Mouse (Mus musculus) small intestine, adult 2 months (tissue): ENCODE results near the gene Krt72. TPM values are rescaled to one million over a fixed set of nuclear protein-coding genes. Genes with fewer than 3 reads are reported as not detected.

Experiments used
- H3K27ac ChIP-seq: fragments of 200-500 bp; 2 replicates; pipeline ENCODE4 v1.5.1; 2012; ENCODE audit warnings: low read depth, low read length, control low read depth, inconsistent platforms; ENCODE audit not compliant: insufficient read depth
- H3K27me3 ChIP-seq: fragments of 200-500 bp; 2 replicates; pipeline ENCODE4 v1.6.1; 2012; ENCODE audit warnings: mild to moderate bottlenecking, moderate library complexity, low read length, inconsistent platforms; ENCODE audit not compliant: control insufficient read depth, insufficient read depth
- H3K36me3 ChIP-seq: fragments of 200-500 bp; 2 replicates; pipeline ENCODE4 v1.6.1; 2012; ENCODE audit warnings: mild to moderate bottlenecking, low read length, control low read depth, inconsistent platforms; ENCODE audit not compliant: control insufficient read depth, insufficient read depth
- H3K4me1 ChIP-seq: fragments of 200-500 bp; 2 replicates; pipeline ENCODE4 v1.6.1; 2012; ENCODE audit warnings: low read length, inconsistent platforms, mixed read lengths; ENCODE audit not compliant: control insufficient read depth, insufficient read depth, insufficient read length
- H3K4me3 ChIP-seq: fragments of 200-500 bp; 2 replicates; pipeline ENCODE4 v1.5.1; 2012; ENCODE audit warnings: low read depth, mild to moderate bottlenecking, control low read depth, inconsistent platforms, low read length, moderate library complexity
- CTCF ChIP-seq: fragments of 200-500 bp; IDR thresholded peaks from 2 replicates; pipeline ENCODE4 v1.5.1; 2012; ENCODE audit warnings: low read depth, mild to moderate bottlenecking, control low read depth, inconsistent platforms, low read length, moderate library complexity, mixed read lengths; ENCODE audit not compliant: insufficient replicate concordance, insufficient read length; ENCODE audit errors: extremely low read depth
- POLR2A ChIP-seq: fragments of 200-500 bp; IDR thresholded peaks from 2 replicates; pipeline ENCODE4 v1.6.1; 2012; ENCODE audit warnings: low read depth, mild to moderate bottlenecking, control low read depth, inconsistent platforms, low read length, moderate library complexity
- WGBS: fragments of 180-500 bp; shearing (Covaris S2); methylation state at CpG from one replicate; pipeline ENCODE4 v1.1.7; 2018; 5-methylcytosine and 5-hydroxymethylcytosine counted together
- polyA plus RNA-seq: library from polyadenylated mRNA; depleted of rRNA; stranded (reverse); fragments of >200 nt; gene quantifications from 2 replicates; pipeline ENCODE4 v1.2.3, GENCODE M21; 2012; rRNA removed

The Krt72 gene
- polyA plus RNA-seq, 1 experiment, result not detected

GRCm38 (mm10) chr15:101737786-101738185 is 48.5 kb downstream of the Krt72 start:
- Histone ChIP-seq H3K36me3 (no peaks in the 10 kb centered on the region), H3K4me3 (no peak overlapping the region), H3K27ac (no peak overlapping the region), H3K4me1 (no peaks in the 10 kb centered on the region), H3K27me3 (0 out of 2 replicates have a peak, but pooled peaks cover 3% of the 10 kb centered on the region)
- TF ChIP-seq CTCF, result no peak
- TF ChIP-seq POLR2A, result no peak
- 45% methylated on average over 7 of the region's 7 CpGs for WGBS

GRCm38 (mm10) chr15:101730653-101731052 is 55.6 kb downstream of the Krt72 start:
- TF ChIP-seq POLR2A, result no peak
- no peak for TF ChIP-seq CTCF
- Histone ChIP-seq H3K36me3 (no peaks in the 10 kb centered on the region), H3K27me3 (no peaks in the 10 kb centered on the region), H3K27ac (no peak overlapping the region), H3K4me3 (no peak overlapping the region), H3K4me1 (no peaks in the 10 kb centered on the region)

Other genes starting within 250 kb of the Krt72 start
- not detected in 2 replicates for gene Krt82, start 235.8 kb downstream of the Krt72 start, polyA plus RNA-seq
- 0.05 TPM in 1 of 2 replicates, not detected in the other for gene Krt90, start 223.5 kb downstream of the Krt72 start, polyA plus RNA-seq
- gene Krt75, start 212.6 kb downstream of the Krt72 start, polyA plus RNA-seq, result not detected in 2 replicates
- not detected in 2 replicates for gene Gm5414, start 158.3 kb downstream of the Krt72 start, polyA plus RNA-seq
- not detected in 2 replicates for gene Gm5478, start 139.1 kb downstream of the Krt72 start, polyA plus RNA-seq
- gene Krt6b, start 106.2 kb downstream of the Krt72 start, polyA plus RNA-seq, result 0.08 TPM in 1 of 2 replicates, not detected in the other
- not detected in 2 replicates for gene Krt6a, start 92.2 kb downstream of the Krt72 start, polyA plus RNA-seq
- 0.15 and 0.43 TPM in 2 replicates for gene Krt5, start 73.6 kb downstream of the Krt72 start, polyA plus RNA-seq
- gene Krt71, start 43.4 kb downstream of the Krt72 start, polyA plus RNA-seq, result not detected in 2 replicates
- gene Krt73, start 15.9 kb upstream of the Krt72 start, polyA plus RNA-seq, result not detected in 2 replicates
- gene Krt2, start 31.7 kb upstream of the Krt72 start, polyA plus RNA-seq, result not detected in 2 replicates
- 0.09 TPM in 1 of 2 replicates, not detected in the other for gene Krt1, start 64.3 kb upstream of the Krt72 start, polyA plus RNA-seq
- not detected in 2 replicates for gene Krt77, start 83.2 kb upstream of the Krt72 start, polyA plus RNA-seq
- gene Krt76, start 106.5 kb upstream of the Krt72 start, polyA plus RNA-seq, result not detected in 2 replicates
- gene Krt4, start 138.3 kb upstream of the Krt72 start, polyA plus RNA-seq, result 0.09 and 0.10 TPM in 2 replicates
- 0.22 and 0.76 TPM in 2 replicates for gene Krt79, start 153.9 kb upstream of the Krt72 start, polyA plus RNA-seq
- gene Krt78, start 167.8 kb upstream of the Krt72 start, polyA plus RNA-seq, result 0.18 and 0.23 TPM in 2 replicates
- gene Krt8, start 218.0 kb upstream of the Krt72 start, polyA plus RNA-seq, result 1,332 and 3,924 TPM in 2 replicates
- gene Krt18, start 241.7 kb upstream of the Krt72 start, polyA plus RNA-seq, result 141 and 200 TPM in 2 replicates